Mouse (Mus musculus): ENCODE data around the gene Hs6st3. TPM values are rescaled to one million over a fixed set of nuclear protein-coding genes. Genes with fewer than 3 reads are reported as not detected.

Gene Hs6st3
- total and polyA plus RNA-seq, 3 experiments = not detected

DNA sequence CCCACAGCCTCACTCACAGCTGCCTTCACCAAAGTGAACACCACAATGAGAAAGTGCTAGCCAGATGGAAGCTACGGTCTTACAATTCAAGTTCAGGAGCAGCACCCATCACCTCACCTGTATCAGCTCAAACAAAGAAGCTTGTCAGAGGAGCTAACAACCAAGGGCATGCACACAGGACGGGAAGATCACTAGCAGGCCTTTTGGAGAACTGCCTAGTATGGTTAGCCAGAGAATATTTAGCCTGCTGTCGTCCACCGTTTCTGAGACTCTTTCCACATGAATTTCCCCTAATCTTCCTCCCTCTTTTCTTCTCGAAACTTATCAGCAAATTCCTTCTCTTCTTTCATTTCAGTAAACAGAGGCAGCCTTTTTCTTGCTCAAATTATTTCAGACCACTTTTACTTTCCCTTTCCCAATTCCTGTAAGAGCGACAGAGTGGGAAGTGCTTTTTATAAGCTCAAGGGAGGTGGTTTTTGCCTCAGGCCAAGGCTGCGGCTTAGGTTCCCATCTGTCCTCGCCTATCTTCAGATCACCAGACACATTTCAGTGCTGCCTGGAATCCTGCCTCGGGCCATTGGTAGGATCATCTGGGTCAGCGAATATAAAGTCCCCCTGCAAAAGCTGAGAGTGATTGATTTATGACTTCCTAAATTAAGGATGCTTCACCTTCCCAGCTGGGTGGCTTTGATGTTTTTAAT is 757.8 kb downstream of the Hs6st3 start:
- Histone ChIP-seq H3K4me2 (ENCODE audit: insufficient read depth, low read depth, poor library complexity, severe bottlenecking) (no peak overlapping the region), H3K27me3 (replicated peaks) (no peaks in the 10 kb centered on the region), H3K9me3 (replicated peaks; ENCODE audit: low read length) (peaks cover 29% of the 10 kb centered on the region), H3K79me2 (replicated peaks; ENCODE audit: control insufficient read depth, extremely low read depth, insufficient read depth, poor library complexity, severe bottlenecking) (no peaks in the 10 kb centered on the region), H3K4me3 (replicated peaks in 1 of 3; ENCODE audit: low read depth in 2 of 3, low read length in 2 of 3, poor library complexity in 1 of 3) (no peak overlapping the region), H3K4me1 (ENCODE audit: control insufficient read depth in 1 of 2, insufficient read depth in 2 of 2) (no peaks in the 10 kb centered on the region), H3K36me3 (replicated peaks in 1 of 2; ENCODE audit: control insufficient read depth in 1 of 2, insufficient read depth in 1 of 2, low read length in 1 of 2) (no peaks in the 10 kb centered on the region), H3K27ac (ENCODE audit: insufficient read depth, low read depth) (no peak overlapping the region), H3K9ac (ENCODE audit: insufficient read depth, low read depth) (no peak overlapping the region)
- no peak for DNase-seq (ENCODE audit: extremely low read depth)
- TF ChIP-seq CHD2 (IDR thresholded peaks at IDR 0.05; ENCODE audit: low read length) = no peak
- TF ChIP-seq MAX (IDR thresholded peaks at IDR 0.05; ENCODE audit: low read length) = no peak
- no peak for TF ChIP-seq GABPA (IDR thresholded peaks at IDR 0.05; ENCODE audit: insufficient replicate concordance, low read depth, low read length)
- TF ChIP-seq MEF2A (IDR thresholded peaks at IDR 0.05; ENCODE audit: borderline replicate concordance, low read depth, low read length) = no peak
- in situ Hi-C loops (cut with MboI; ENCODE audit: low pct_ligation_motif_present, low pct_unique_long_range_greater_than_20kb, low sequenced_read_pairs) (no loop called here), dilution Hi-C loops (cut with MboI; ENCODE audit: extremely low pct_ligation_motif_present, extremely low pct_unique_long_range_greater_than_20kb, low sequenced_read_pairs) (no loop called here)

DNA sequence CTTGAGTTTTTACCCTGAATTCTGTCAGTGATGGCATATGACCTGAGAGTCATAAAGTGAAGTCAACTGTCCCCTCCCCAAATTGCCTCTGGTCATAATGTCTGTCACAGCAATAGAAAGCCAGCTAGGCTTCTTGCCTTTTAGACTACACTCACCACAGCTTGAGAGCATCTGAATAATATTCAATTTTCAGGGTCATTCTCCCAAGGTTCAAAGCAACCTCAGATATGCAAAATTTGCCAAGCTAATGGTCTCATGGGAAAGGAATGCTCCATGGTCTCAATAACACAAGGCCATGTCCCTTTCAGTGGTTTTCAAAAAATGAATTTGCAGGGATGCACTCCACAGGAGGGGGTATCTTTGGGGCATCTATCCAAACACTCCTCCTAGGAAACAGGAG is 764.3 kb downstream of the Hs6st3 start:
- H3K4me1 ChIP-seq (ENCODE audit: control insufficient read depth in 1 of 2, insufficient read depth in 2 of 2) = no peaks in the 10 kb centered on the region
- in situ Hi-C loops (cut with MboI; ENCODE audit: low pct_ligation_motif_present, low pct_unique_long_range_greater_than_20kb, low sequenced_read_pairs) = no loop called here
- H3K36me3 ChIP-seq (replicated peaks in 1 of 2; ENCODE audit: control insufficient read depth in 1 of 2, insufficient read depth in 1 of 2, low read length in 1 of 2) = no peaks in the 10 kb centered on the region
- H3K4me2 ChIP-seq (ENCODE audit: insufficient read depth, low read depth, poor library complexity, severe bottlenecking) = no peak overlapping the region
- no peaks in the 10 kb centered on the region for H3K27me3 ChIP-seq (replicated peaks)
- no peak overlapping the region for H3K9ac ChIP-seq (ENCODE audit: insufficient read depth, low read depth)
- no peak for DNase-seq (ENCODE audit: extremely low read depth)
- H3K79me2 ChIP-seq (replicated peaks; ENCODE audit: control insufficient read depth, extremely low read depth, insufficient read depth, poor library complexity, severe bottlenecking) = no peaks in the 10 kb centered on the region
- dilution Hi-C loops (cut with MboI; ENCODE audit: extremely low pct_ligation_motif_present, extremely low pct_unique_long_range_greater_than_20kb, low sequenced_read_pairs) = no loop called here
- peaks cover 25% of the 10 kb centered on the region for H3K9me3 ChIP-seq (replicated peaks; ENCODE audit: low read length)
- no peak overlapping the region for H3K4me3 ChIP-seq (replicated peaks in 1 of 3; ENCODE audit: low read depth in 2 of 3, low read length in 2 of 3, poor library complexity in 1 of 3)
- no peak overlapping the region for H3K27ac ChIP-seq (ENCODE audit: insufficient read depth, low read depth)
- no peak for TF ChIP-seq ETS1 (conservative IDR thresholded peaks at IDR 0.05; ENCODE audit: low read depth, low read length)
- TF ChIP-seq CHD2 (IDR thresholded peaks at IDR 0.05; ENCODE audit: low read length) = no peak
- no peak for TF ChIP-seq NRF1 (IDR thresholded peaks at IDR 0.05; ENCODE audit: low read depth, low read length)
- no peak for TF ChIP-seq NELFE (IDR thresholded peaks at IDR 0.05; ENCODE audit: low read depth, low read length)
- TF ChIP-seq MAX (IDR thresholded peaks at IDR 0.05; ENCODE audit: low read length) = no peak
- TF ChIP-seq ZNF384 (IDR thresholded peaks at IDR 0.05; ENCODE audit: low read depth, low read length) = no peak
- no peak for TF ChIP-seq MYC (IDR thresholded peaks at IDR 0.05; ENCODE audit: low read depth, low read length)
- no peak for TF ChIP-seq RAD21 (IDR thresholded peaks at IDR 0.05; ENCODE audit: low read depth, low read length)
- no peak for TF ChIP-seq ELF1 (IDR thresholded peaks at IDR 0.05; ENCODE audit: low read depth, low read length)
- TF ChIP-seq CTCF (conservative IDR thresholded peaks at IDR 0.05 in 1 of 2, IDR thresholded peaks at IDR 0.05 in 1 of 2; ENCODE audit: low read depth in 2 of 2, low read length in 2 of 2) = no peak
- no peak for TF ChIP-seq ZKSCAN1 (IDR thresholded peaks at IDR 0.05; ENCODE audit: borderline replicate concordance, low read depth, low read length)
- TF ChIP-seq POLR2AphosphoS2 (IDR thresholded peaks at IDR 0.05; ENCODE audit: low read depth, low read length) = no peak
- no peak for TF ChIP-seq USF1 (IDR thresholded peaks at IDR 0.05; ENCODE audit: low read depth, low read length)
- TF ChIP-seq USF2 (conservative IDR thresholded peaks at IDR 0.05; ENCODE audit: low read depth, low read length) = no peak
- TF ChIP-seq JUN (IDR thresholded peaks at IDR 0.05; ENCODE audit: insufficient read depth, low read depth, low read length) = no peak
- TF ChIP-seq BHLHE40 (IDR thresholded peaks at IDR 0.05; ENCODE audit: low read depth, low read length) = no peak
- no peak for TF ChIP-seq MEF2A (IDR thresholded peaks at IDR 0.05; ENCODE audit: borderline replicate concordance, low read depth, low read length)
- no peak for TF ChIP-seq CHD1 (IDR thresholded peaks at IDR 0.05; ENCODE audit: low read depth, low read length)
- no peak for TF ChIP-seq UBTF (IDR thresholded peaks at IDR 0.05; ENCODE audit: low read depth, low read length)
- TF ChIP-seq KAT2A (IDR thresholded peaks at IDR 0.05; ENCODE audit: insufficient replicate concordance, low read length) = no peak
